Mouse (Mus musculus): ENCODE data around the gene Pank3.

Gene Pank3

GRCm38 (mm10) chr11:35769188-35769745 is at the start of gene Pank3:
TSS of gene Pank3 (plus strand) at chr11:35769484.
- in situ Hi-C loops (cut with MboI, MseI), result loop anchor here (5.0 kb wide), 1 partner anchor 63 kb away; the partner anchor contains the start of gene Rars

GRCm38 (mm10) chr11:35723876-35724275 is 45.4 kb upstream of the Pank3 start:
- in situ Hi-C loops (cut with MboI, MseI), result no loop called here

- in situ Hi-C loops (cut with MboI, MseI), result loop anchor here (25.0 kb wide), 1 partner anchor 586 kb away; no protein-coding TSS in a partner anchor
Observed at GRCm38 (mm10) chr11:35726341-35726846, 42.9 kb upstream of the Pank3 start.

- in situ Hi-C loops (cut with MboI, MseI), result loop anchor here (25.0 kb wide), 1 partner anchor 584 kb away; no protein-coding TSS in a partner anchor
Observed at GRCm38 (mm10) chr11:35728200-35728599, 41.1 kb upstream of the Pank3 start.

- in situ Hi-C loops (cut with MboI, MseI), result loop anchor here (25.0 kb wide), 1 partner anchor 583 kb away; no protein-coding TSS in a partner anchor
Observed at GRCm38 (mm10) chr11:35729186-35729585, 40.1 kb upstream of the Pank3 start.

- in situ Hi-C loops (cut with MboI, MseI), result loop anchor here (25.0 kb wide), 1 partner anchor 580 kb away; no protein-coding TSS in a partner anchor
Observed at GRCm38 (mm10) chr11:35732366-35732765, 36.9 kb upstream of the Pank3 start.

GRCm38 (mm10) chr11:35736817-35737216 is 32.5 kb upstream of the Pank3 start:
- in situ Hi-C loops (cut with MboI, MseI), result loop anchor here (25.0 kb wide), 1 partner anchor 575 kb away; no protein-coding TSS in a partner anchor

GRCm38 (mm10) chr11:35737262-35737661 is 32.0 kb upstream of the Pank3 start:
- in situ Hi-C loops (cut with MboI, MseI), result loop anchor here (25.0 kb wide), 1 partner anchor 575 kb away; no protein-coding TSS in a partner anchor

- in situ Hi-C loops (cut with MboI, MseI), result loop anchor here (25.0 kb wide), 1 partner anchor 574 kb away; no protein-coding TSS in a partner anchor
Observed at GRCm38 (mm10) chr11:35738102-35738501, 31.2 kb upstream of the Pank3 start.

GRCm38 (mm10) chr11:35743586-35743985 is 25.7 kb upstream of the Pank3 start:
- in situ Hi-C loops (cut with MboI, MseI), result loop anchor here (25.0 kb wide), 1 partner anchor 569 kb away; no protein-coding TSS in a partner anchor

- in situ Hi-C loops (cut with MboI, MseI), result loop anchor here (25.0 kb wide), 1 partner anchor 568 kb away; no protein-coding TSS in a partner anchor
Observed at GRCm38 (mm10) chr11:35744571-35744970, 24.7 kb upstream of the Pank3 start.

- in situ Hi-C loops (cut with MboI, MseI), result no loop called here
Observed at GRCm38 (mm10) chr11:35750578-35750977, 18.7 kb upstream of the Pank3 start.

GRCm38 (mm10) chr11:35754906-35755418 is 14.3 kb upstream of the Pank3 start:
- in situ Hi-C loops (cut with MboI, MseI), result no loop called here

- in situ Hi-C loops (cut with MboI, MseI), result no loop called here
Observed at GRCm38 (mm10) chr11:35755546-35755945, 13.7 kb upstream of the Pank3 start.

- in situ Hi-C loops (cut with MboI, MseI), result no loop called here
Observed at GRCm38 (mm10) chr11:35756411-35757303, 12.6 kb upstream of the Pank3 start.

- in situ Hi-C loops (cut with MboI, MseI), result no loop called here
Observed at GRCm38 (mm10) chr11:35760001-35760626, 9.2 kb upstream of the Pank3 start.

GRCm38 (mm10) chr11:35760627-35761003 is 8.7 kb upstream of the Pank3 start:
- in situ Hi-C loops (cut with MboI, MseI), result no loop called here

GRCm38 (mm10) chr11:35766845-35767244 is 2.4 kb upstream of the Pank3 start:
- in situ Hi-C loops (cut with MboI, MseI), result loop anchor here (5.0 kb wide), 1 partner anchor 65 kb away; the partner anchor contains the start of gene Rars

GRCm38 (mm10) chr11:35769746-35770437 is 608 bp downstream of the Pank3 start:
- in situ Hi-C loops (cut with MboI, MseI), result loop anchor here (5.0 to 10.0 kb wide), 2 partner anchors 62 to 1055 kb away; partner anchors contain the start of gene Rars

GRCm38 (mm10) chr11:35770741-35771504 is 1.6 kb downstream of the Pank3 start:
- in situ Hi-C loops (cut with MboI, MseI), result loop anchor here (10.0 kb wide), 1 partner anchor 1056 kb away; no protein-coding TSS in a partner anchor
